Mouse (Mus musculus) spleen, adult 2 months (tissue): ENCODE results near the gene Ctsh.

Source experiments
- CTCF ChIP-seq: fragments of 200-500 bp; IDR thresholded peaks from 2 replicates; pipeline ENCODE4 v1.5.1; 2011; ENCODE audit warnings: mild to moderate bottlenecking, inconsistent platforms; ENCODE audit not compliant: insufficient read depth, insufficient read length, insufficient replicate concordance; ENCODE audit errors: extremely low read depth
- POLR2A ChIP-seq: fragments of 200-500 bp; IDR thresholded peaks from 2 replicates; pipeline ENCODE4 v1.6.1; 2011; ENCODE audit warnings: low read depth, low read length, inconsistent platforms

- no peak for TF ChIP-seq POLR2A
- TF ChIP-seq CTCF, result no peak
Measured at GRCm38 (mm10) chr9:90041556-90041955, 12.4 kb upstream of the Ctsh start.
